ENCODE assay signal across 11 mouse cellular contexts in the genomic region with DNA sequence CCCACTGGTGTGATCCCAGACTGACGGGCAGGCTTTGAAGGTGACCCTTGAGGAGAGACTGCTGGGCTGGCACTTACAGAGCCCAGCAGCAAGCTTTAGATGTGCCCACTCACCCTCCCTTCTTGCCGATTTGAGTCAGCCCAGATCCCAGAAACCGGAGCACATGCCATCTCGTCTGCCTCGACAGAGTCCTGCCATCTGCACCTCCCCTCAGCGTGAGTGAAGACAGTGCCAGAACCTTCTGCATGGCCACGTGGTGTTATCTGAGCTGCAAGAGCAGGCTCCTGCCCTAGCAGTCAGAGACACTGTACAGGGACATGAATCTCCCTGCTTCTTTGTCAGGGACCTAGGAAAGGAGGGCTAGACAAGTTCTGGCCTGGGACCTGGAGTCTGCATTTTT.
A peak's percentile ranks its signal among the peaks of the same experiment; 100 is the strongest.
DNase-seq lines count a peak whose midpoint lies in the region; ATAC-seq lines count a peak whose summit lies in the region.
"Had no signal": no experiment of that assay in that cellular context is flagged by ENCODE, and none has a peak within 500 bp of the region (broad histone marks: within the 10 kb centered on the region; RNA-seq: fewer than 3 reads in every experiment).

No protein-coding gene starts in this region.

- no peaks in the 10 kb centered on the region for H3K27me3 ChIP-seq in forebrain, embryonic 13.5 days
- no peaks in the 10 kb centered on the region for H3K27me3 ChIP-seq in forebrain, embryonic 11.5 days (ENCODE audit: control insufficient read depth, insufficient read depth, low read length)
- no peaks in the 10 kb centered on the region for H3K27me3 ChIP-seq in heart, embryonic 16.5 days (ENCODE audit: control insufficient read depth, insufficient read depth, low read length)
- H3K27me3 ChIP-seq: limb, embryonic 15.5 days; midbrain, embryonic 12.5 days had no signal

- no peaks in the 10 kb centered on the region for H3K9me3 ChIP-seq in forebrain, embryonic 13.5 days (replicated peaks)
- H3K9me3 ChIP-seq in forebrain, embryonic 11.5 days (ENCODE audit: control insufficient read depth, low read length), result no peaks in the 10 kb centered on the region
- H3K9me3 ChIP-seq in heart, embryonic 16.5 days (replicated peaks; ENCODE audit: control insufficient read depth, low read length), result no peaks in the 10 kb centered on the region
- H3K9me3 ChIP-seq: hindbrain, embryonic 10.5 days; limb, embryonic 15.5 days; midbrain, embryonic 12.5 days had no signal

- peak; percentile 63; the same call in 1 of the 2 replicates for ATAC-seq in forebrain, embryonic 13.5 days
- no peak for ATAC-seq in forebrain, embryonic 11.5 days (replicated peaks; ENCODE audit: low FRiP score)
- ATAC-seq in heart, embryonic 16.5 days (replicated peaks; ENCODE audit: extremely low read depth, insufficient read depth, low FRiP score), result peak; percentile 69
- ATAC-seq in megakaryocyte progenitor cell, adult 5-6 weeks (replicated peaks; ENCODE audit: poor library complexity), result no peak

- H3K4me1 ChIP-seq in forebrain, embryonic 13.5 days, result peaks cover 6% of the 10 kb centered on the region; the same call in 1 of the 2 replicates
- H3K4me1 ChIP-seq in forebrain, embryonic 11.5 days (replicated peaks; ENCODE audit: control insufficient read depth, insufficient read depth, low read length), result no peaks in the 10 kb centered on the region
- H3K4me1 ChIP-seq in heart, embryonic 16.5 days (ENCODE audit: control insufficient read depth, insufficient read depth, low read length), result no peaks in the 10 kb centered on the region
- H3K4me1 ChIP-seq: hindbrain, embryonic 10.5 days; limb, embryonic 15.5 days had no signal

- H3K9ac ChIP-seq in forebrain, embryonic 13.5 days, result no peak overlapping the region
- no peak overlapping the region for H3K9ac ChIP-seq in forebrain, embryonic 11.5 days (ENCODE audit: low read length)
- H3K9ac ChIP-seq in heart, embryonic 16.5 days (ENCODE audit: low read length), result no peak overlapping the region
- H3K9ac ChIP-seq: limb, embryonic 15.5 days; midbrain, embryonic 12.5 days had no signal

- H3K4me2 ChIP-seq in forebrain, embryonic 13.5 days, result no peak overlapping the region
- H3K4me2 ChIP-seq in forebrain, embryonic 11.5 days (ENCODE audit: low read depth, low read length, severe bottlenecking), result no peak overlapping the region
- H3K4me2 ChIP-seq in heart, embryonic 16.5 days (ENCODE audit: low read depth, low read length), result no peak overlapping the region
- H3K4me2 ChIP-seq: limb, embryonic 15.5 days; midbrain, embryonic 12.5 days had no signal

- intact Hi-C loops in left cerebral cortex, postnatal 25 days (cut with DNase I), result no loop called here

- H3K27ac ChIP-seq in forebrain, embryonic 13.5 days, result no peak overlapping the region
- H3K27ac ChIP-seq in forebrain, embryonic 11.5 days (ENCODE audit: low read depth, low read length), result no peak overlapping the region
- H3K27ac ChIP-seq in heart, embryonic 16.5 days (ENCODE audit: low read length), result no peak overlapping the region
- H3K27ac ChIP-seq: hindbrain, embryonic 10.5 days; limb, embryonic 15.5 days; midbrain, embryonic 12.5 days had no signal

- no peak for DNase-seq in forebrain, embryonic 11.5 days (ENCODE audit: low spot score)
- peak; percentile 75 to 90 for DNase-seq in cerebellum, adult 18-20 months
- peak; percentile 7 to 72 for DNase-seq in left cerebral cortex, postnatal 25 days (ENCODE audit: low spot score in 2 of 2)
- DNase-seq in embryo, embryonic 9.5 days (ENCODE audit: extremely low spot score), result no peak
- DNase-seq in adrenal gland, adult 8-10 months, result no peak

- H3K4me3 ChIP-seq in forebrain, embryonic 13.5 days, result no peak overlapping the region
- no peak overlapping the region for H3K4me3 ChIP-seq in forebrain, embryonic 11.5 days (ENCODE audit: low read depth, low read length)
- H3K4me3 ChIP-seq in heart, embryonic 16.5 days (ENCODE audit: low read length), result no peak overlapping the region
- H3K4me3 ChIP-seq: hindbrain, embryonic 10.5 days; limb, embryonic 15.5 days; midbrain, embryonic 12.5 days had no signal

- WGBS in forebrain, embryonic 13.5 days, result 79% methylated on average over 7 of the region's 7 CpGs
- 85% methylated on average over 7 of the region's 7 CpGs for WGBS in forebrain, embryonic 11.5 days
- WGBS in heart, embryonic 16.5 days, result 27% methylated on average over 7 of the region's 7 CpGs

- H3K36me3 ChIP-seq in forebrain, embryonic 13.5 days (ENCODE audit: poor library complexity, severe bottlenecking), result no peaks in the 10 kb centered on the region
- H3K36me3 ChIP-seq in forebrain, embryonic 11.5 days (ENCODE audit: control insufficient read depth, insufficient read depth, low read length), result no peaks in the 10 kb centered on the region
- no peaks in the 10 kb centered on the region for H3K36me3 ChIP-seq in heart, embryonic 16.5 days (ENCODE audit: control insufficient read depth, insufficient read depth)
- H3K36me3 ChIP-seq: hindbrain, embryonic 10.5 days; limb, embryonic 15.5 days; midbrain, embryonic 12.5 days had no signal

Comparison
In these comparisons a context has a peak if more than half of its experiments do, and no peak if none do; other contexts are left out.
1. ATAC-seq: peak in forebrain, embryonic 13.5 days (single experiment) and heart, embryonic 16.5 days (single experiment); none in forebrain, embryonic 11.5 days (single experiment) and megakaryocyte progenitor cell, adult 5-6 weeks (single experiment).
2. DNase-seq: peak in cerebellum, adult 18-20 months (2 of 2) and left cerebral cortex, postnatal 25 days (2 of 2); none in forebrain, embryonic 11.5 days (single experiment), embryo, embryonic 9.5 days (single experiment) and adrenal gland, adult 8-10 months (single experiment).